10 mouse cellular contexts compared by ENCODE assay signal in the genomic region with DNA sequence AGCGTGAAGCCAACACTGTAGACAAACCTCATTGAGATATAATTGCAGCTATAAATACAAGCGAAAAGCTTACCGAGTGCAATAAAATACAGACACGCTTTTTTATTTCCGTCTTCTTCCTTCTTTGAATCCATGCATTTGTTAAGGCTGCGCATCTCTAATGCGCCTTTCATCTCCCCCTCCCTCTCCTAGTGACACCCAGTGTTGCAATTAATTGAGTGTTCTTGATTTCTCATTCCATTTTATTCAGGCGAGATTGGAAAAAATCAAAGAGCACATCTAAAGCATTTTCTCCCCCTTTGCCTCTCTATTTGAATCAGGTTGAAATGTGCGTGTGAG.
DNase-seq lines count a peak whose midpoint lies in the region; ATAC-seq lines count a peak whose summit lies in the region.
"Had no signal": no experiment of that assay in that cellular context is flagged by ENCODE, and none has a peak within 500 bp of the region (broad histone marks: within the 10 kb centered on the region; RNA-seq: fewer than 3 reads in every experiment).

No protein-coding gene starts in this region.

- 5% methylated on average over 9 of the region's 9 CpGs for WGBS in heart, embryonic 10.5 days
- 1% methylated on average over 9 of the region's 9 CpGs for WGBS in neural tube, embryonic 11.5 days
- whole genome bisulfite sequencing in limb, embryonic 13.5 days, result under 1% methylated on average over 9 of the region's 9 CpGs

- no peak overlapping the region for H3K27ac ChIP-seq in heart, embryonic 10.5 days
- 0 out of 2 replicates have a peak overlapping the region, but pooled peaks have one; percentile 21 for H3K27ac ChIP-seq in neural tube, embryonic 11.5 days (ENCODE audit: low read depth, low read length)
- H3K27ac ChIP-seq in limb, embryonic 13.5 days, result no peak overlapping the region

- no peak for DNase-seq in heart, embryonic 10.5 days (ENCODE audit: low spot score)
- DNase-seq in heart, adult 11 months, result no peak
- no peak for DNase-seq in neural tube, embryonic 11.5 days (ENCODE audit: low spot score)
- no peak for DNase-seq in neural tube, embryonic 10.5 days (ENCODE audit: extremely low spot score, low spot score)
- DNase-seq in adrenal gland, postnatal 36 days, result no peak
- DNase-seq in gastrocnemius, postnatal 4 days (ENCODE audit: low spot score in 2 of 2), result no peak
- DNase-seq: thymus, postnatal 14 days had no signal

- H3K4me2 ChIP-seq in neural tube, embryonic 11.5 days (ENCODE audit: low read depth), result peak overlapping the region; percentile 38
- peak overlapping the region; percentile 59 for H3K4me2 ChIP-seq in limb, embryonic 13.5 days (replicated peaks)

- H3K4me1 ChIP-seq in heart, embryonic 10.5 days, result peaks cover 10% of the 10 kb centered on the region
- H3K4me1 ChIP-seq in neural tube, embryonic 11.5 days (ENCODE audit: control insufficient read depth, insufficient read depth, low read length), result peaks cover 17% of the 10 kb centered on the region
- H3K4me1 ChIP-seq in limb, embryonic 13.5 days, result peaks cover 25% of the 10 kb centered on the region

- no peaks in the 10 kb centered on the region for H3K36me3 ChIP-seq in heart, embryonic 10.5 days
- H3K36me3 ChIP-seq in neural tube, embryonic 11.5 days (ENCODE audit: control insufficient read depth, insufficient read depth, low read length), result no peaks in the 10 kb centered on the region
- no peaks in the 10 kb centered on the region for H3K36me3 ChIP-seq in limb, embryonic 13.5 days

- ATAC-seq in neural tube, embryonic 11.5 days (ENCODE audit: insufficient read depth, low FRiP score, low TSS enrichment), result no peak; the same call in 1 of the 2 replicates
- no peak for ATAC-seq in limb, embryonic 13.5 days (ENCODE audit: low FRiP score, low read depth)
- ATAC-seq in megakaryocyte, adult 5-6 weeks (ENCODE audit: poor library complexity, severe bottlenecking), result no peak
- ATAC-seq: activated CD4-positive, CD25-positive, alpha-beta regulatory T cell, adult 4 months had no signal

- H3K27me3 ChIP-seq in heart, embryonic 10.5 days (ENCODE audit: insufficient read depth, poor library complexity, severe bottlenecking), result peaks cover 31% of the 10 kb centered on the region
- H3K27me3 ChIP-seq in neural tube, embryonic 11.5 days (ENCODE audit: control insufficient read depth, insufficient read depth, low read length), result peaks cover 16% of the 10 kb centered on the region
- H3K27me3 ChIP-seq in limb, embryonic 13.5 days, result peaks cover 48% of the 10 kb centered on the region

- H3K9ac ChIP-seq in neural tube, embryonic 11.5 days (ENCODE audit: low read length), result no peak overlapping the region
- H3K9ac ChIP-seq in limb, embryonic 13.5 days, result no peak overlapping the region

- H3K4me3 ChIP-seq in heart, embryonic 10.5 days, result peak overlapping the region; percentile 50
- no peak overlapping the region for H3K4me3 ChIP-seq in neural tube, embryonic 11.5 days (ENCODE audit: low read depth, low read length)
- H3K4me3 ChIP-seq in limb, embryonic 13.5 days, result peak overlapping the region; percentile 28

- H3K9me3 ChIP-seq in heart, embryonic 10.5 days, result no peaks in the 10 kb centered on the region
- H3K9me3 ChIP-seq in neural tube, embryonic 11.5 days (ENCODE audit: control insufficient read depth, low read length), result no peaks in the 10 kb centered on the region
- no peaks in the 10 kb centered on the region for H3K9me3 ChIP-seq in limb, embryonic 13.5 days
